Mouse (Mus musculus): ENCODE data around the gene 1700016C15Rik.

1700016C15Rik gene

GRCm38 (mm10) chr1:177796193-177796939, 66.8 kb downstream of the 1700016C15Rik start, which contains the start of gene Adss:
Gene Adss (minus strand): TSS chr1:177796511.
- peak; percentile 97 to 98 for DNase-seq (ENCODE audit: low spot score in 2 of 2)

- no peak for DNase-seq (ENCODE audit: low spot score in 2 of 2)
Measured at GRCm38 (mm10) chr1:177797151-177797755, 67.6 kb downstream of the 1700016C15Rik start.

All from frontal cortex, postnatal 10 days (tissue).